24 mouse cellular contexts compared by ENCODE assay signal in the genomic region with DNA sequence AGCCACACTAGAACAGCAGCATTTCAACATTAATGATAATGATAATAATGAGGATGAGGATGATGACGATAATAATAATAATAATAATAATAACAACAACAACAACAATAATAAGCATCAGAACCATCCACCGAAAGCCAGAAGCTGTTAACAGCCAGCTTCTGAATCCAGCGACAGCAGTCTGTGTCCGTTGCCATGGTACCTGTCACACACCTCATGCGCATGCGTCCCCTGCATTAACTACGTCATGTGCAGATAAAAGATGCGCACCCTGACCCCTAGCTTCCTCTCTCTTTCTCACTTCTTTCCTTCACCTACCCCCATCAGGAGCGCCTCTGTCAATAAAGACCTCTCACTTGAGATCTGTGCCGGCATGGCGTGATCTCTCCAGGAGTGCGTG.
"Had no signal": no experiment of that assay in that cellular context is flagged by ENCODE, and none has a peak within 500 bp of the region (broad histone marks: within the 10 kb centered on the region; RNA-seq: fewer than 3 reads in every experiment).

No protein-coding gene starts in this region.

- H3K27ac ChIP-seq: kidney, postnatal 0 days; layer of hippocampus, adult 2 months; limb, embryonic 10.5 days; limb, embryonic 13.5 days; liver, embryonic 12.5 days; liver, embryonic 15.5 days; lung, embryonic 15.5 days; midbrain, embryonic 12.5 days; neural tube, embryonic 13.5 days; stomach, embryonic 15.5 days had no signal

- DNase-seq: kidney, adult 2 months; kidney, postnatal 25 days; layer of hippocampus, adult 9-11 months; liver; lung, adult 18-20 months; lung, postnatal 10 days; lung, postnatal 36 days; retina, postnatal 1 day; right cerebral cortex, postnatal 25 days; spleen, adult 18-20 months; thymus, postnatal 25 days had no signal

- H3K4me1 ChIP-seq: limb, embryonic 13.5 days; liver, embryonic 12.5 days; liver, embryonic 15.5 days; lung, embryonic 15.5 days; megakaryocyte, embryonic 14.5 days; midbrain, embryonic 12.5 days; neural tube, embryonic 13.5 days; stomach, embryonic 15.5 days had no signal

- H3K4me3 ChIP-seq: layer of hippocampus, adult 2 months; limb, embryonic 10.5 days; limb, embryonic 13.5 days; liver, embryonic 12.5 days; liver, embryonic 15.5 days; lung, embryonic 15.5 days; megakaryocyte, embryonic 14.5 days; midbrain, embryonic 12.5 days; myocyte; neural tube, embryonic 13.5 days; stomach, embryonic 15.5 days had no signal

- H3K36me3 ChIP-seq: limb, embryonic 10.5 days; limb, embryonic 13.5 days; liver, embryonic 12.5 days; liver, embryonic 15.5 days; lung, embryonic 15.5 days; midbrain, embryonic 12.5 days; neural tube, embryonic 13.5 days; stomach, embryonic 15.5 days had no signal

- H3K27me3 ChIP-seq: limb, embryonic 13.5 days; liver, embryonic 12.5 days; liver, embryonic 15.5 days; lung, embryonic 15.5 days; megakaryocyte, embryonic 14.5 days; midbrain, embryonic 12.5 days; neural tube, embryonic 13.5 days; stomach, embryonic 15.5 days had no signal

- H3K9me3 ChIP-seq: liver, embryonic 12.5 days; liver, embryonic 15.5 days; lung, embryonic 15.5 days; midbrain, embryonic 12.5 days; neural tube, embryonic 13.5 days; stomach, embryonic 15.5 days had no signal

- H3K9ac ChIP-seq: limb, embryonic 13.5 days; liver, embryonic 12.5 days; liver, embryonic 15.5 days; lung, embryonic 15.5 days; midbrain, embryonic 12.5 days; neural tube, embryonic 13.5 days; stomach, embryonic 15.5 days had no signal

- ATAC-seq: intestine, postnatal 0 days; liver, embryonic 12.5 days had no signal

- H3K4me2 ChIP-seq: limb, embryonic 13.5 days; liver, embryonic 12.5 days; liver, embryonic 15.5 days; lung, embryonic 15.5 days; midbrain, embryonic 12.5 days; neural tube, embryonic 13.5 days; stomach, embryonic 15.5 days had no signal
